Mouse (Mus musculus): ENCODE results near the gene Tet3.

- TF ChIP-seq CTCF (IDR thresholded peaks at IDR 0.05; ENCODE audit: low read depth, low read length): no peak
- TF ChIP-seq POLR2A (IDR thresholded peaks at IDR 0.05; ENCODE audit: insufficient read depth, low read length): no peak
Observed at GRCm38 (mm10) chr6:83326761-83327160, 132.1 kb downstream of the Tet3 start.

All from ES-Bruce4 (cell line).